Mouse (Mus musculus): ENCODE results near the gene Olfr849. TPM values are rescaled to one million over a fixed set of nuclear protein-coding genes. Genes with fewer than 3 reads are reported as not detected.

The Olfr849 gene
- not detected for total RNA-seq (2021)

DNA sequence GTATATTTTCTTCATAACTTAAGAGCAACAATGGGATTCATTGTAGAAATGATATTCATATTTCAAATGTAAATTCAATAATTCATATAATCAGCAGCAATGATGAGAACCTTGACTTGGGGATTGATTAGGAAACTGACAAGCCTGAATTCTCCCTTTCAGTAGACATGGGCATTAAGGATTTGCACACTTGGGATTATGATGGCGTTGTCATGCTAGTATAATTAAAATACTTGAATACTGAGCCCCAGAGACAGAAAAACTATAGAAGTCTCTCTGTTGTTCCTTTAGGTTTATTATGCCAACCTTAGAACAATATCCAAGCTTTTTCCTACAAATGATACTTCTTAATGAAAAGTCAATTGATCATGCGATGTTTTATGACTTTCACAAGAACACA is at the start of gene Olfr849:
Olfr849 (plus strand) TSS at position 301 of the 400 bp plus-strand sequence.
- no peak for DNase-seq (ENCODE audit: low spot score)
- intact Hi-C loops (cut with DNase I) = no loop called here

DNA sequence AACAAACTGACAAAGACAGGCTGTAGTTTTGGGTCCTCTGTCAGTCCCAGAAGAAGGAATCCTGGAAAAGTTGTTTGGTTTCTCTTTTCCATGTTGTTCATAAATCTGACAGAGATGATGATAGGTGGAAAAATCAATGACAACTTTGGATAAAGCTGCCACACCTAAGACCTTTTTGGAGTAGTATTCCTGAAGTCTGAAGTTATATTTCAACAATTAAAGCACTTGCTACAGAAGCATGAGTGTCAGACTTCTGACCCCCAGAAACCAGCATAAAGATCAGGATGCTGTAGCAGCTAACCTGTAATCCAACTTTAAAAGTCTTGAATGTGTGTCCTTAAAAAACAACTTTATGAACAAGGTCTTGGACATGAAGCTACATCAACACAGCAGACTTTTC is 38.1 kb downstream of the Olfr849 start, which contains the start of gene Olfr850:
Olfr850 (minus strand) TSS at position 101 of the 400 bp plus-strand sequence.
- intact Hi-C loops (cut with DNase I) = no loop called here

GRCm38 (mm10) chr9:19492995-19493394 is 52.9 kb downstream of the Olfr849 start, which contains the start of gene Olfr851:
Gene Olfr851 (plus strand): TSS chr9:19493295.
- intact Hi-C loops (cut with DNase I) = no loop called here

More for the DNA sequence above, 38.1 kb downstream of the Olfr849 start, which contains the start of gene Olfr850:
- no peak for DNase-seq (ENCODE audit: low spot score)

More at GRCm38 (mm10) chr9:19492995-19493394, 52.9 kb downstream of the Olfr849 start, which contains the start of gene Olfr851:
- DNase-seq (ENCODE audit: low spot score) = no peak

Other genes starting within 250 kb of the Olfr849 start
- gene Olfr843, start 188.3 kb upstream of the Olfr849 start, total RNA-seq (2021) = not detected
- not detected for gene Olfr844, start 123.9 kb upstream of the Olfr849 start, total RNA-seq (2021)
- gene Olfr845, start 103.8 kb upstream of the Olfr849 start, total RNA-seq (2021) = not detected
- gene Olfr846, start 76.3 kb upstream of the Olfr849 start, total RNA-seq (2021) = not detected
- gene Olfr847, start 61.6 kb upstream of the Olfr849 start, total RNA-seq (2021) = not detected
- gene Olfr850, start 38.0 kb downstream of the Olfr849 start, total RNA-seq (2021) = not detected
- not detected for gene Olfr851, start 53.0 kb downstream of the Olfr849 start, total RNA-seq (2021)
- not detected for gene Olfr853, start 100.8 kb downstream of the Olfr849 start, total RNA-seq (2021)
- not detected for gene Olfr854, start 127.1 kb downstream of the Olfr849 start, total RNA-seq (2021)
- gene Olfr855, start 142.4 kb downstream of the Olfr849 start, total RNA-seq (2021) = not detected
- gene Zfp317, start 181.8 kb downstream of the Olfr849 start, total RNA-seq (2021) = 10 to 100 TPM; 13.4 to 14.6 TPM